Mouse (Mus musculus): ENCODE data around the gene Setd2. TPM values are rescaled to one million over a fixed set of nuclear protein-coding genes. Genes with fewer than 3 reads are reported as not detected.

The Setd2 gene
- polyA plus RNA-seq, 1 experiment = 12.0 TPM

- Histone ChIP-seq H3K79me3 (ENCODE audit: low read depth) (peaks cover 42% of the 10 kb centered on the region), H3K36me3 (ENCODE audit: control insufficient read depth, insufficient read depth) (peaks cover 10% of the 10 kb centered on the region), H3K79me2 (ENCODE audit: control insufficient read depth, insufficient read depth) (peaks cover 49% of the 10 kb centered on the region), H3ac (ENCODE audit: control insufficient read depth, insufficient read length, low read depth) (peak within 1 kb of the TSS; percentile 86), H3K4me3 (ENCODE audit: insufficient read depth, poor library complexity, severe bottlenecking) (peak within 1 kb of the TSS; percentile 44), H3K27me3 (ENCODE audit: control insufficient read depth, insufficient read depth, insufficient read length) (no peaks in the 10 kb centered on the region)
- TF ChIP-seq MAX (IDR thresholded peaks at IDR 0.05) (no peak), MYOD1 (IDR thresholded peaks at IDR 0.05; ENCODE audit: control insufficient read depth, insufficient read length, low read depth) (no peak), CTCF (IDR thresholded peaks at IDR 0.05; ENCODE audit: control insufficient read depth, insufficient read depth, insufficient read length) (no peak), MYOG (IDR thresholded peaks at IDR 0.05; ENCODE audit: control insufficient read depth, extremely low read depth, insufficient read length) (no peak), CEBPB (IDR thresholded peaks at IDR 0.05; ENCODE audit: low read depth) (no peak), USF1 (IDR thresholded peaks at IDR 0.05; ENCODE audit: low read depth) (no peak), FOSL1 (IDR thresholded peaks at IDR 0.05; ENCODE audit: insufficient read depth, low read length, poor library complexity, severe bottlenecking) (no peak)
Observed at GRCm38 (mm10) chr9:110656249-110657221, 124.1 kb downstream of the Setd2 start, which contains the start of gene Ccdc12. Gene Ccdc12, plus strand, starts transcription at chr9:110656503.

GRCm38 (mm10) chr9:110657474-110658078, 125.2 kb downstream of the Setd2 start:
- no peaks in the 10 kb centered on the region for H3K27me3 ChIP-seq (ENCODE audit: control insufficient read depth, insufficient read depth, insufficient read length)
- TF ChIP-seq MYOD1 (IDR thresholded peaks at IDR 0.05; ENCODE audit: control insufficient read depth, insufficient read length, low read depth) = no peak
- no peak for TF ChIP-seq CTCF (IDR thresholded peaks at IDR 0.05; ENCODE audit: control insufficient read depth, insufficient read depth, insufficient read length)
- TF ChIP-seq CEBPB (IDR thresholded peaks at IDR 0.05; ENCODE audit: low read depth) = no peak
- no peak for TF ChIP-seq MYOG (IDR thresholded peaks at IDR 0.05; ENCODE audit: control insufficient read depth, extremely low read depth, insufficient read length)
- TF ChIP-seq FOSL1 (IDR thresholded peaks at IDR 0.05; ENCODE audit: insufficient read depth, low read length, poor library complexity, severe bottlenecking) = no peak
- no peak for TF ChIP-seq USF1 (IDR thresholded peaks at IDR 0.05; ENCODE audit: low read depth)
- TF ChIP-seq MAX (IDR thresholded peaks at IDR 0.05) = no peak
- H3K79me2 ChIP-seq (ENCODE audit: control insufficient read depth, insufficient read depth) = peaks cover 60% of the 10 kb centered on the region
- H3K79me3 ChIP-seq (ENCODE audit: low read depth) = peaks cover 49% of the 10 kb centered on the region
- no peak overlapping the region for H3ac ChIP-seq (ENCODE audit: control insufficient read depth, insufficient read length, low read depth)
- H3K4me3 ChIP-seq (ENCODE audit: insufficient read depth, poor library complexity, severe bottlenecking) = peak overlapping the region; percentile 44
- H3K36me3 ChIP-seq (ENCODE audit: control insufficient read depth, insufficient read depth) = peaks cover 10% of the 10 kb centered on the region

GRCm38 (mm10) chr9:110659521-110659920, 127.1 kb downstream of the Setd2 start:
- TF ChIP-seq USF1 (IDR thresholded peaks at IDR 0.05; ENCODE audit: low read depth) = no peak
- peaks cover 78% of the 10 kb centered on the region for H3K79me2 ChIP-seq (ENCODE audit: control insufficient read depth, insufficient read depth)
- peaks cover 10% of the 10 kb centered on the region for H3K36me3 ChIP-seq (ENCODE audit: control insufficient read depth, insufficient read depth)
- H3K79me3 ChIP-seq (ENCODE audit: low read depth) = peaks cover 49% of the 10 kb centered on the region
- no peaks in the 10 kb centered on the region for H3K27me3 ChIP-seq (ENCODE audit: control insufficient read depth, insufficient read depth, insufficient read length)
- no peak overlapping the region for H3ac ChIP-seq (ENCODE audit: control insufficient read depth, insufficient read length, low read depth)
- no peak overlapping the region for H3K4me3 ChIP-seq (ENCODE audit: insufficient read depth, poor library complexity, severe bottlenecking)

GRCm38 (mm10) chr9:110660208-110660607, 127.8 kb downstream of the Setd2 start:
- no peak for TF ChIP-seq MYOD1 (IDR thresholded peaks at IDR 0.05; ENCODE audit: control insufficient read depth, insufficient read length, low read depth)
- no peak for TF ChIP-seq CTCF (IDR thresholded peaks at IDR 0.05; ENCODE audit: control insufficient read depth, insufficient read depth, insufficient read length)
- no peak for TF ChIP-seq CEBPB (IDR thresholded peaks at IDR 0.05; ENCODE audit: low read depth)
- no peak for TF ChIP-seq USF1 (IDR thresholded peaks at IDR 0.05; ENCODE audit: low read depth)
- no peak for TF ChIP-seq FOSL1 (IDR thresholded peaks at IDR 0.05; ENCODE audit: insufficient read depth, low read length, poor library complexity, severe bottlenecking)
- no peak for TF ChIP-seq MAX (IDR thresholded peaks at IDR 0.05)
- no peak for TF ChIP-seq MYOG (IDR thresholded peaks at IDR 0.05; ENCODE audit: control insufficient read depth, extremely low read depth, insufficient read length)
- Histone ChIP-seq H3K79me3 (ENCODE audit: low read depth) (peaks cover 55% of the 10 kb centered on the region), H3ac (ENCODE audit: control insufficient read depth, insufficient read length, low read depth) (no peak overlapping the region), H3K4me3 (ENCODE audit: insufficient read depth, poor library complexity, severe bottlenecking) (no peak overlapping the region), H3K27me3 (ENCODE audit: control insufficient read depth, insufficient read depth, insufficient read length) (no peaks in the 10 kb centered on the region), H3K79me2 (ENCODE audit: control insufficient read depth, insufficient read depth) (peaks cover 85% of the 10 kb centered on the region), H3K36me3 (ENCODE audit: control insufficient read depth, insufficient read depth) (peaks cover 10% of the 10 kb centered on the region)

- no peak overlapping the region for H3ac ChIP-seq (ENCODE audit: control insufficient read depth, insufficient read length, low read depth)
- peaks cover 61% of the 10 kb centered on the region for H3K79me3 ChIP-seq (ENCODE audit: low read depth)
- H3K27me3 ChIP-seq (ENCODE audit: control insufficient read depth, insufficient read depth, insufficient read length) = no peaks in the 10 kb centered on the region
- H3K79me2 ChIP-seq (ENCODE audit: control insufficient read depth, insufficient read depth) = peaks cover 93% of the 10 kb centered on the region
- TF ChIP-seq FOSL1 (IDR thresholded peaks at IDR 0.05; ENCODE audit: insufficient read depth, low read length, poor library complexity, severe bottlenecking) (no peak), USF1 (IDR thresholded peaks at IDR 0.05; ENCODE audit: low read depth) (no peak), CTCF (IDR thresholded peaks at IDR 0.05; ENCODE audit: control insufficient read depth, insufficient read depth, insufficient read length) (no peak), MAX (IDR thresholded peaks at IDR 0.05) (no peak), MYOD1 (IDR thresholded peaks at IDR 0.05; ENCODE audit: control insufficient read depth, insufficient read length, low read depth) (no peak)
- H3K36me3 ChIP-seq (ENCODE audit: control insufficient read depth, insufficient read depth) = peaks cover 10% of the 10 kb centered on the region
- no peak overlapping the region for H3K4me3 ChIP-seq (ENCODE audit: insufficient read depth, poor library complexity, severe bottlenecking)
Observed at GRCm38 (mm10) chr9:110660856-110661612, 128.6 kb downstream of the Setd2 start.

Data from C2C12 (cell line).